Mouse (Mus musculus) forebrain, embryonic 10.5 days (tissue): ENCODE results near the gene Iqsec3. TPM values are rescaled to one million over a fixed set of nuclear protein-coding genes. Genes with fewer than 3 reads are reported as not detected.

Source experiments
- DNase-seq: peaks from one replicate; pipeline ENCODE4 v3.0.0-alpha.2; 2017; ENCODE audit warnings: low spot score; ENCODE audit errors: extremely low spot score
- H3K27ac ChIP-seq: fragments of 300-500 bp; sonication (generic); 2 replicates; pipeline ENCODE4 v1.5.1; 2016; ENCODE audit warnings: mild to moderate bottlenecking
- H3K27me3 ChIP-seq: fragments of 300-500 bp; sonication (generic); 2 replicates; pipeline ENCODE4 v1.6.1; 2016; ENCODE audit warnings: mild to moderate bottlenecking; ENCODE audit not compliant: poor library complexity, severe bottlenecking
- H3K36me3 ChIP-seq: fragments of 300-500 bp; sonication (generic); replicated peaks from 2 replicates; pipeline ENCODE4 v1.6.1; 2016; ENCODE audit warnings: mild to moderate bottlenecking, moderate library complexity
- H3K4me1 ChIP-seq: fragments of 300-500 bp; sonication (generic); 2 replicates; pipeline ENCODE4 v1.6.1; 2016
- H3K4me3 ChIP-seq: fragments of 300-500 bp; sonication (generic); 2 replicates; pipeline ENCODE4 v1.5.1; 2016; ENCODE audit warnings: mild to moderate bottlenecking, moderate library complexity
- H3K9me3 ChIP-seq: fragments of 300-500 bp; sonication (generic); 2 replicates; pipeline ENCODE4 v1.6.1; 2016; ENCODE audit warnings: mild to moderate bottlenecking, moderate library complexity
- WGBS: fragments of 180-500 bp; shearing (Covaris S2); methylation state at CpG from one replicate; pipeline ENCODE4 v1.1.7; 2016; 5-methylcytosine and 5-hydroxymethylcytosine counted together
- polyA plus RNA-seq: library from polyadenylated mRNA; unstranded; fragments of >200 nt; fragmentation: Nextera tagmentation; extraction: Ambion mirVana; gene quantifications from 2 replicates; pipeline ENCODE4 v1.2.1, GENCODE M21; 2016

Iqsec3 gene
- polyA plus RNA-seq, 1 experiment from 2014 or later: 0.20 TPM

DNA sequence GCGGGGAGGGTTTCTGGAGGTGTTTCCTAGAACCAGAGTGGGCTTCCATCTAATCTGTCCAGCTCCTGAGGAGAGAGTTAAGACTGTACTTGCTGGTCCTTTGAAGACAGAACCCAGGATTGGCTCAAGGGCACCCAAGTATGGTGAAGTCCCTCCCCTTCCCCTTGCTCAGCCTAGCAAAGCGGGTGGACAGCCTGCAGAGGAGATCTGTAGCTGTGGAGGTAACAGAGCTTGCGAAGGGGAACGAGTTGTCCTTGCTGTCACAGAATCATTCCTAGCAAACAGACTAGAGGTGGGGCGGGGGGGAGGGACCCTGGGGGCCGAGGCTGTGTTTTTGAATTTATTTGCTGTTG lies 129.7 kb downstream of the Iqsec3 start:
- Histone ChIP-seq H3K9me3 (no peaks in the 10 kb centered on the region), H3K4me3 (no peak overlapping the region), H3K27ac (no peak overlapping the region), H3K36me3 (no peaks in the 10 kb centered on the region), H3K4me1 (peaks cover 26% of the 10 kb centered on the region), H3K27me3 (peaks cover 49% of the 10 kb centered on the region)
- DNase-seq: no peak
- 75% methylated on average over 6 of the region's 6 CpGs for WGBS

DNA sequence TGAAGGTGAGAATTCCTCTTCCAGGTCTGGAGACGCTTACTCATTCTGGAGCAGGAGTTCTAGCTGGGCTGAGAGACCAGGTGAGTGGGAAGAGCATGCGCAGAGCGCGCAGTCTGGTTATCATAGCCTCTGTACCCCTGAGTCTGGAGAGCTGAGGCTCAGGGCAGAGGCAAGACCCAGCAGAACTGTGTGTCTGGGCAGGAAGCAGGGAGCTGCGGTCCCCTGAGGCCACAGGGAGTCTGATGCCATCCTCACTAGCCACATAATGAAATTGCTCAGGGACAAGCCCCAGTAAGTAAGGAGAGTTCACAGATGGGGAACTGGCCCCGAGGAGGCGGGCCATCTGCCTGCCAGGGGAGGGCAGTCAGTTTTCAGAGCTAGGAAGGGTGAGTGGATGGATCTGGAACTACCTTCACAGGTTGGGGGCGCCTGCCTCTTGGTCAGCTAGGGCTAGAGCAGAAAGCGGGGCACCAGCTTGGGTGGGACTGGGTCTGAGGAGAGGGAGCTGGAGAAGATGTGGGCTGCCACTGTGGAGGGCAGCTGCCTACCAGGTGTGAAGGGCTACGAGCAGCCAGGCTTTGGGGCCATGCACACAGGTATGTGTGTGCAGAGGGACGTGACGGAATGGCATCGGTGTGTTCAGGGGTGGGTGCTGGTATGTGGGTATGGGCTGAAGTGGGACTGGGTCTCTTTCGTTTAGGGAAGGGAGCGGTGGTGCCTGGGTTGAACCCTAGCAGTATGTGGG lies 130.3 kb downstream of the Iqsec3 start, which contains the start of gene Slc6a12:
TSS of gene Slc6a12 (plus strand) at position 51 of the 745 bp plus-strand sequence.
- Histone ChIP-seq H3K4me3 (no peak within 1 kb of the TSS), H3K36me3 (no peaks in the 10 kb centered on the region), H3K27ac (no peak within 1 kb of the TSS), H3K4me1 (peaks cover 29% of the 10 kb centered on the region), H3K27me3 (peaks cover 49% of the 10 kb centered on the region), H3K9me3 (no peaks in the 10 kb centered on the region)
- no peak for DNase-seq
- 79% methylated on average over 15 of the region's 15 CpGs for WGBS

DNA sequence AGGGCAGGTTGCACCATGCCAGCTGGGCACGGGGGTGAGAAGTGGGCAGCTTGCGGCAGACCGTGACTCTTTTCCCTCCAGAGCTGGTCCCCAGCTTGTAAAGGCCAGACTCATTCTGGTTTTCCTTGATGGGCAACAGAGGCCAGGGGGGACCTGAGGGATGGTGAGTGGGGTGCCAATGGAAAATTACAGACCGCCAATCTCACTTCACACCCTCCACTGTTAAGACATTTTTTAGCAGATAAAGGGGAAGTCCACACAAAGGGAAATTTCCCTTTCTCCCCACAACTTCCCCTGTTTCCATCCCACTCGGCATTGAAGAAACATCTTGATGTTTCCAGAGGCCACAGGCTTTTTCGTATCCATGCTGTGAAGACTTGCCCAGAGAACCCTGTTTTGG lies 131.8 kb downstream of the Iqsec3 start:
- DNase-seq: no peak
- Histone ChIP-seq H3K27ac (no peak overlapping the region), H3K9me3 (no peaks in the 10 kb centered on the region), H3K4me1 (peaks cover 28% of the 10 kb centered on the region), H3K27me3 (peaks cover 43% of the 10 kb centered on the region), H3K4me3 (no peak overlapping the region), H3K36me3 (no peaks in the 10 kb centered on the region)
- WGBS: 86% methylated on average over 6 of the region's 6 CpGs

DNA sequence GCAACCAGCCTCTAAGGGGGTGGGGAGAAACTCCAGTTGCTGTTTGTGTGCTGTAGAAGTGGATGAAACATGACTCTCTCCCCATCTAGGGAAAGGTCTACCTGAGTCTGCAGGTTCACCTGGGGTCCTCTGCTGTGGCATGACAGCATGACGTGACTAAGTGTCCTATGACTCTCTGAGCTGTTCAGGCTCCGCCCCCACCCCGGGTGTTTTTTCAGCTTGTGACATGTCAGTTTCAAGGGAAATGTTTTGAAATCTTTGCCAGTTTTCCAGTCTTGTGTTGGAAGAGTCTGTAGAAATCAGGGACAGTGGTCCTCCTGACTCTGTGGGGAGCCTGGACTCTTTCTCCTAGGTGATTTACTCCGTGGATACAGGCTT lies 135.0 kb downstream of the Iqsec3 start:
- H3K9me3 ChIP-seq: no peaks in the 10 kb centered on the region
- WGBS: 61% methylated on average over 4 of the region's 4 CpGs
- H3K36me3 ChIP-seq: no peaks in the 10 kb centered on the region
- H3K4me1 ChIP-seq: peaks cover 12% of the 10 kb centered on the region; the same call in 1 of the 2 replicates
- H3K27me3 ChIP-seq: peaks cover 26% of the 10 kb centered on the region
- no peak for DNase-seq
- no peak overlapping the region for H3K27ac ChIP-seq
- H3K4me3 ChIP-seq: no peak overlapping the region

DNA sequence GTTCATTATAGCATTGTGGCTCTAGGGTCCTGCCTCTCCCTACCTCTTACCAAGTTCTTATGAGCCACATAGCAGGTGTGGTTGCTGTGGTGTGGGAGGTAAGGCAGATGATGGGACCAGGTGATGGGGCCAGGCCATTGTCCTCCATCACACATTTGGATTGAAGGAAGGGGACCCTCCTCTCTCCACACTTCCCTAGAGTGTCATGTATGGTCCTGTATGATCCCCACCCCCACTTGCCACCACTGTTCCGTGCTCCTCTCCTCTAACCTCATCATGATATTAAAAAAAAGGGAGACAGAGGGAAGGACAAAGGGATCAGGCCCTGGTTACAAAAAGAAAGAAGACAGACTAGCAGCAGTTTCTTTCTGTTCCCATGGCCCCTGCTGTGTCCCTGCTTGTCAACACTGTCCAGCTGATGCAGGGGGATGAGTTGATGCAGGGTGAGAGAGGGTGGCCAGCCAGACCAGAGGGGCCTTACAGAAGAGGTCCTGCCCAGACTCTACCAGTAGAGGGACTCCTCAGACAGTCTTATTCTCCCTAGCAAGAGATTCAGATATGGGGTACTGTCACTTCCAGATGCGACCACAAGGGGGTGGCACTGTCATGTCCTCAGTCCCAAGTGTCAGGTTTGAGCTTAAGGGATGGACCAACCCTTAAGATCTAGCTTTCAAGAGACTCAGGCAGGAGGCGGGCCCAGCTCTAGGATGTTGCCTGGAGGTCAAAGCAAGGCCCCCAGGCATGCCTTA lies 135.5 kb downstream of the Iqsec3 start:
- H3K9me3 ChIP-seq: no peaks in the 10 kb centered on the region

DNA sequence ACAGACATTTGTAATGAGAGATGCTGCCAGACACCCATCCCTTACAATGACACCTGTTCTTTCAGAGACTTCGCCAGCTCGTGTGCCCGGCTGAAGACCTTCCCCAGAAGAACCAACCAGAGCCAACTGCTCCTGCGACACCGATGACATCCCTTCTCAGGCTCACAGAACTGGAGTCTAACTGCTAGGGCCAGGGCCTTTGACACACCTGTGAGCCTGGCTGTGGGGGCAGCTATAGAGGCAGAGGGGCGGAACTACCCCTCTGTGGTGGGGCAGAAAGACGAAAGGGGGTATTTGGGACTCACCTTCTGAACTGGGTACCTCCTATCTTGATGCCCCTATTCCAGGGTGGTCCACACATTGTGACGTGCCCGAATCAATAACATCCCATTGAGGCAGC lies 136.2 kb downstream of the Iqsec3 start:
- Histone ChIP-seq H3K4me3 (no peak overlapping the region), H3K36me3 (no peaks in the 10 kb centered on the region), H3K27ac (no peak overlapping the region), H3K4me1 (peaks cover 8% of the 10 kb centered on the region; the same call in 1 of the 2 replicates), H3K27me3 (peaks cover 16% of the 10 kb centered on the region; the same call in 1 of the 2 replicates), H3K9me3 (no peaks in the 10 kb centered on the region)
- 90% methylated on average over 9 of the region's 9 CpGs for WGBS
- no peak for DNase-seq

More for the DNA sequence above, 135.5 kb downstream of the Iqsec3 start:
- H3K4me1 ChIP-seq: peaks cover 10% of the 10 kb centered on the region; the same call in 1 of the 2 replicates
- peaks cover 21% of the 10 kb centered on the region for H3K27me3 ChIP-seq
- peak; percentile 80 for DNase-seq
- no peak overlapping the region for H3K4me3 ChIP-seq
- H3K27ac ChIP-seq: no peak overlapping the region
- WGBS: 32% methylated on average over 3 of the region's 3 CpGs
- H3K36me3 ChIP-seq: no peaks in the 10 kb centered on the region

DNA sequence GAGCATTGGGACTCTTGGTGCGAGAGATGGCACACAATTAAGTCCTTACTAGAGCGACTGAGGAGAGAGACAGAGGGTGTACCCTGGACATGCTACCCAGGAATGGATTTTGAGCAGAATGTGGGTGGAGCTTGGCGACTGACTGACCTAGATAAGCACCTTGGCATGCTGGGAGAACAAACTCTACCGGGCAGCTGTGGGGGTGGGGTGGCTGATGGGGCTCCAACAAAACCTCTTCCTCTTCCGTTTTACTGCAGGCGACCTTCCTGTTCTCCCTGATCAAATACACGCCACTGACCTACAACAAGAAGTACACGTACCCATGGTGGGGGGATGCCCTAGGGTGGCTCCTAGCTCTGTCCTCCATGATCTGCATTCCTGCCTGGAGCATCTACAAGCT lies 136.9 kb downstream of the Iqsec3 start:
- no peak overlapping the region for H3K27ac ChIP-seq
- H3K9me3 ChIP-seq: no peaks in the 10 kb centered on the region
- no peak overlapping the region for H3K4me3 ChIP-seq
- H3K27me3 ChIP-seq: peaks cover 14% of the 10 kb centered on the region; the same call in 1 of the 2 replicates
- H3K36me3 ChIP-seq: no peaks in the 10 kb centered on the region
- WGBS: 82% methylated on average over 8 of the region's 8 CpGs
- H3K4me1 ChIP-seq: peaks cover 8% of the 10 kb centered on the region; the same call in 1 of the 2 replicates
- no peak for DNase-seq

DNA sequence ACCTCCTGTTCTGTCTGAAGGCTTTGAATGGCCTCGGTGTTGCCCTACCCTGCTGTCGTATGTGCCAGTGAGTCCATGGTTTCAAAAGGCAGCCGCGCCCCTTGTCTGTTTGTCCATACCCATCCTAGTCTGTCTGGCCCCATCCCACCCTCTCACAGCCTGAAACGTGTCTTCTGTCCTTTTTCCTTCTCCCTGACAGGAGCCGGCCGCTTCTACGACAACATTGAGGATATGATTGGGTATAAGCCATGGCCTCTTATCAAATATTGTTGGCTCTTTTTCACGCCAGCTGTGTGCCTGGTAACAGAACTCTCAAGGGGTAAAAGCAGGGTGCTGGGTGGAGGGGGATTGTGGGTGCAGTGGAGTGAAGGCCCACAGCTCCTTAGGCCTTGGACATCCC lies 137.6 kb downstream of the Iqsec3 start:
- 94% methylated on average over 9 of the region's 9 CpGs for WGBS
- Histone ChIP-seq H3K9me3 (no peaks in the 10 kb centered on the region), H3K4me3 (no peak overlapping the region), H3K36me3 (no peaks in the 10 kb centered on the region), H3K27me3 (peaks cover 20% of the 10 kb centered on the region; the same call in 1 of the 2 replicates), H3K27ac (no peak overlapping the region), H3K4me1 (peaks cover 8% of the 10 kb centered on the region; the same call in 1 of the 2 replicates)
- no peak for DNase-seq

DNA sequence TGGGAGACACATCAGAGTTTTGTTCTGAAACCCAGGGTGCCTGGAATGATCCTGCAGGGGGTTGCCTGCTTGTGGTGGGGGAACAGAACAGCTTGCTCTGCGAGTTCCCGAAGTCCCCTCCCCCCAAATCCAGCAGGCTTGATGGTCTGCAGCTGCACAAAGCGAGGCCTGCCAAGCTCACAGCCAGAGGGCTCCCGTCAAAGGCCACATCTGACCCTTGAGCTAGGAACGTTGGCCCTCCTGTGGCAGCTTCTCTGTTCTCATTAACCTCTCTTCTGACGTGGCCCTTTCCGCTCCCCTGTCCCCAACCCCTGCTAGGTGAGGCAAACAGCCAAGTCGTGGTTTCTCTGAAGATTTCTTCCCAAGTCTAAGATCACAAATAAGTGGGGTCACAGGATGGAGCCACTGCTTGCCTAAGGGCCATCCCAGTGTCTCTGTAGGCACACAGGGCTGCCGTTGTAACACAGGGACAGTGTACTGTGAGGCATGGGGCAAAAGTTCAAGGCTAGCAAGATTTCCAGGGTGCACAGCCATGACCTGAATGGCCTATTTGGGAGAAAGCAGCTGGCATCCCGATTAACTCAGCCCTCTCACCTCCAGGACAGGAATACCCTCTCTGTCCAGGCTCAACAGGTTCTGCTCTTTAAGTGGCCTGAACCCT lies 143.5 kb downstream of the Iqsec3 start:
- Histone ChIP-seq H3K4me3 (no peak overlapping the region), H3K9me3 (no peaks in the 10 kb centered on the region), H3K27me3 (peaks cover 20% of the 10 kb centered on the region; the same call in 1 of the 2 replicates), H3K27ac (peak overlapping the region; percentile 72), H3K36me3 (no peaks in the 10 kb centered on the region), H3K4me1 (peaks cover 42% of the 10 kb centered on the region)
- peak; percentile 50 for DNase-seq
- 7% methylated on average over 10 of the region's 10 CpGs for WGBS

DNA sequence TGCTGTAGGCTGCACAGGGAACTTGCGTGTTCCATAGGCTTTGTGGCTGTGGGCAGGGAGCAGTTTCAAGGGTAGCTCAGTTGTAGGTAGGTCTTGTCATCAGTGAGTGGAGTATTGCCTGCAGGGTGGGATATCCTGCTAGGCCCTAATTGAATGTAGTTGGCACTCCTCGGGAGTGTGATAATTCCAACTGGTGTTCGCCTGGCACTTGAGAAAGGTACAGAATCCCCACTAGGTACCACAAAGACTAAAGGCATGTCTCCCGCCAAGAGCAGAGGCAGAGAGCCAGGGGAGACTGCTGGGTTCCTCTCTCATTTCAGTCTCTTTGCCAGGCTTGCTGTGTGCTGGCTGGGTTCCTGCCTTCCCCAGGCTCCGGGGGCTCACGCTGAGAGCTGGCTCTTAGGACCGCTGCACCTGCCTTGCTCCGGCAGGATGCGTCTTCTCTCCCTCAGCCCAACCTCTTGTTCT lies 145.0 kb downstream of the Iqsec3 start:
- Histone ChIP-seq H3K27ac (0 out of 2 replicates have a peak overlapping the region, but pooled peaks have one; percentile 35), H3K4me3 (no peak overlapping the region)
- 54% methylated on average over 9 of the region's 9 CpGs for WGBS

DNA sequence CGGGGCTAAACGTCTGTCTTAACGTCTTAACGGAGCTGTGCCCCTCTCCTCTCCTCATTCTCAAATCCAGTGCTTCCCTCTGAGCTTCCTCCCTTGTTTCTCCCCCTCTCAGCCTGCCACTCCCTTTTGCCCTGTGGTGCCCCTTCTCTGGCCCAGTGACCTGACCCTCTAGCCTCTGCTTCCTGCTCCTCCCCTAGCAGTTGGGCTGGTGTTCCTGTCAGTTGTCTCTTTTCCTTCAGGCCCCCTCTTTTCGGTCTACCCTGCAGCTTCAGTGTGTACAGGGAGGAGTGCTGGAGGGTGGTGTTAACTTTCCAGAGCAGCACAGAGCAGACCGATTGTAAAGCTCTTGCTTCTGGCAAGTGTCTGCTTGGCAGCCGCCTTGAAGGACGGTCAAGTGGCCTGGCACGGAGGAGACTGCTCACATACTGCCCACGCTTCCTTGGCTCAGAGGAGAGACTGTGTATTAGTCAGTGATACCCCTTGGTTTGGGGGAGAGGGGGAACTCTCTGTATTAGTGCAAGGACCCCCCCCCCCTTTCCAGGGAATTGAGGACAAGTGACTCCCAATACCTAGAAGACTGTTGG lies 146.9 kb downstream of the Iqsec3 start:
- H3K4me1 ChIP-seq: peaks cover 42% of the 10 kb centered on the region
- no peak overlapping the region for H3K27ac ChIP-seq
- 64% methylated on average over 10 of the region's 10 CpGs for WGBS
- no peak overlapping the region for H3K4me3 ChIP-seq
- H3K9me3 ChIP-seq: no peaks in the 10 kb centered on the region
- peaks cover 16% of the 10 kb centered on the region; the same call in 1 of the 2 replicates for H3K27me3 ChIP-seq
- no peaks in the 10 kb centered on the region for H3K36me3 ChIP-seq
- no peak for DNase-seq

More for the DNA sequence above, 145.0 kb downstream of the Iqsec3 start:
- DNase-seq: no peak
- Histone ChIP-seq H3K27me3 (peaks cover 20% of the 10 kb centered on the region; the same call in 1 of the 2 replicates), H3K4me1 (peaks cover 42% of the 10 kb centered on the region), H3K9me3 (no peaks in the 10 kb centered on the region), H3K36me3 (no peaks in the 10 kb centered on the region)

DNA sequence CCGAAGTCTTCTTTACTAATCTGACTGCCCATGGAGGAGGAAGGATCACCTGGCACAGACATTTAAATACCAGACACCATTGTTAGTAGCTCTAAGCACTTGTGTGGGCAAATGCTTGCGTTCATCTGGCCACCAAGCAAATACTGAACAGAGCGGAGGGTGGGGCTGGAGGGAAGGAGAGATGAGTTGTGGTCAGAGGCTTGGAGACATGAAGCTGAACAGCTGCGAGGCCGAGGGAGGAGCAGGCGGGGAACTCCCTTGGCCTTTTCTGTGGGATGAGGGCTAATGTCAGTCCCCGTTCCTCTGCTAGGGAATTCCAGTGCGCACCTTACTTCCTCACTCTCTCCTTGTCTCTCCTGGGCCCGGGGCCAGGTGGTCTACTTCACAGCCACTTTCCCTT lies 147.7 kb downstream of the Iqsec3 start:
- H3K4me1 ChIP-seq: peaks cover 42% of the 10 kb centered on the region

More for the DNA sequence above, 147.7 kb downstream of the Iqsec3 start:
- Histone ChIP-seq H3K9me3 (no peaks in the 10 kb centered on the region), H3K27me3 (peaks cover 9% of the 10 kb centered on the region; the same call in 1 of the 2 replicates), H3K4me3 (no peak overlapping the region), H3K27ac (no peak overlapping the region), H3K36me3 (no peaks in the 10 kb centered on the region)
- no peak for DNase-seq
- 74% methylated on average over 9 of the region's 9 CpGs for WGBS
